Mouse (Mus musculus): ENCODE measurements around the gene 6030445D17Rik. TPM values are rescaled to one million over a fixed set of nuclear protein-coding genes. Genes with fewer than 3 reads are reported as not detected.

6030445D17Rik gene
- 0.12 and 0.14 TPM in 2 replicates for polyA plus RNA-seq (2012; rRNA removed)

DNA sequence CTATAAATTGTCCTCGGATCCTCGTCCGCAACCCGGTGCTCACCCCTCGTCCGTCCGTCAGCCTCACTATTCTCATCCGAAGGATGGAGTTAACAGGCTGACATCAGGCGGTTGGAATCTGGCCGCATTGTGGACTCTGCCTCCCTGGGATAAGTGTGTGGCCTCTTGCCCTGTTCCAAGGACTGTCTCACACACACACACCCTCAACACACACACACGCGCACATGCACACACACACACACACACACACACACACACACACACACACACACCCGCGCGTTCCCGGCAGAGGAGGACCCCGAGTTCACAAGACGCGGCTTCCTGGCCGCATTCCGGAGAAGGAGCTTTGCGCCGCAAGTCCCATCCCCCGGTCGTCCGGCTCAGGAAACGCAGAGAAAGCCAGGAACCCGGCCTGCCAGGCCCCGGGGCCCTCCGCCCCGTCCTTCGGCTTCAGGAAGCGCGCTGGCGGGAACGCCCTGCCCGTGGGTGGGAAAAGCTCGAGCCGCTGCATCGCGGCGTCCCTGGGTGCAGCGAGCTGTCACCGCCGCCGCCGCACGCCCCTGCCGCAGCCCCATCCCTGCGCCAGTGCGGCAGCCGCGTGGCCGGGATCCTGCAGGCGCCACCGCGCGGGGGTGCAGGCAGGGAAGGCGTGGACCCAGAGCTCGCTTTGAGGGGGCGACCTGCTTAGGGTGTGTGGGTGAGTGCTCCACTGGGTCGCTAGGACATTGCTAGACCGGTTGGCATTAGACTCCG is at the start of gene 6030445D17Rik:
Gene 6030445D17Rik (plus strand): TSS at position 165 of the 753 bp plus-strand sequence.

GRCm38 (mm10) chr4:136423224-136423623 is 38.8 kb upstream of the 6030445D17Rik start, which contains the start of gene Htr1d:
Gene Htr1d (plus strand): TSS chr4:136423524.

GRCm38 (mm10) chr4:136469371-136469903 is 7.4 kb downstream of the 6030445D17Rik start, which contains the start of gene Luzp1:
Gene Luzp1 (plus strand): TSS chr4:136469761.

Other genes with a start within 250 kb of the 6030445D17Rik start
- 4.1 and 4.4 TPM in 2 replicates for gene Tcea3, start 214.5 kb upstream of the 6030445D17Rik start, polyA plus RNA-seq (2012; rRNA removed)
- gene Zfp46, start 177.6 kb upstream of the 6030445D17Rik start, polyA plus RNA-seq (2012; rRNA removed) = 5.1 and 7.5 TPM in 2 replicates
- 0.58 and 1.3 TPM in 2 replicates for gene Hnrnpr, start 151.3 kb upstream of the 6030445D17Rik start, polyA plus RNA-seq (2012; rRNA removed)
- 0.05 and 0.15 TPM in 2 replicates for gene Htr1d, start 38.7 kb upstream of the 6030445D17Rik start, polyA plus RNA-seq (2012; rRNA removed)
- gene Luzp1, start 7.5 kb downstream of the 6030445D17Rik start, polyA plus RNA-seq (2012; rRNA removed) = 2.5 and 3.1 TPM in 2 replicates
- gene Kdm1a, start 140.5 kb downstream of the 6030445D17Rik start, polyA plus RNA-seq (2012; rRNA removed) = 7.0 and 8.2 TPM in 2 replicates
- gene Tex46, start 148.2 kb downstream of the 6030445D17Rik start, polyA plus RNA-seq (2012; rRNA removed) = not detected in 2 replicates
- gene Lactbl1, start 160.4 kb downstream of the 6030445D17Rik start, polyA plus RNA-seq (2012; rRNA removed) = not detected in 2 replicates

Data from stomach, adult 2 months (tissue).